Mouse (Mus musculus) megakaryocyte, embryonic 14.5 days (primary cell): Measurements from ENCODE around the gene Mfsd6. TPM values are rescaled to one million over a fixed set of nuclear protein-coding genes. Genes with fewer than 3 reads are reported as not detected.
"Not testable (repeated sequence)": the region's sequence is repeated elsewhere in the genome, so short reads cannot be mapped to it uniquely, and the experiment has no call there.

ENCODE experiments used
- H3K27me3 ChIP-seq: replicated peaks from 2 replicates; pipeline ENCODE3; 2012; ENCODE audit warnings: inconsistent platforms
- H3K36me3 ChIP-seq: replicated peaks from 2 replicates; pipeline ENCODE3; 2012; ENCODE audit warnings: low read length, inconsistent platforms, mixed read lengths
- H3K4me1 ChIP-seq: 2 replicates; pipeline ENCODE4 v1.6.1; 2012; ENCODE audit warnings: inconsistent platforms
- H3K4me3 ChIP-seq: replicated peaks from 2 replicates; pipeline ENCODE3; 2012; ENCODE audit warnings: moderate library complexity, mild to moderate bottlenecking, inconsistent platforms
- H3K9me3 ChIP-seq: 2 replicates; pipeline ENCODE4 v1.6.1; 2012; ENCODE audit warnings: inconsistent platforms
- FLI1 ChIP-seq: IDR thresholded peaks from 2 replicates; pipeline ENCODE4 v1.6.1; 2012; ENCODE audit warnings: low read length, inconsistent platforms, mixed read lengths
- GATA1 ChIP-seq: IDR thresholded peaks from 3 replicates; pipeline ENCODE4 v1.6.1; 2012; ENCODE audit warnings: mixed read lengths, low read length, inconsistent platforms, borderline replicate concordance
- polyA plus RNA-seq: library from polyadenylated mRNA; stranded (reverse); fragments of >175 nt; gene quantifications from 2 replicates; pipeline ENCODE4 v1.2.3, GENCODE M21; 2012; ENCODE audit warnings: low replicate concordance; ENCODE audit not compliant: insufficient read depth

Gene Mfsd6
- polyA plus RNA-seq, 1 experiment, result 4.4 TPM

- peaks cover 6% of the 10 kb centered on the region for H3K36me3 ChIP-seq
- no peaks in the 10 kb centered on the region for H3K27me3 ChIP-seq
- peaks cover 63% of the 10 kb centered on the region for H3K4me1 ChIP-seq
- H3K9me3 ChIP-seq, result no peaks in the 10 kb centered on the region
- no peak overlapping the region for H3K4me3 ChIP-seq
- TF ChIP-seq FLI1 (no peak), GATA1 (no peak)
These were observed 13.2 kb downstream of the Mfsd6 start for GRCm38 (mm10) chr1:52714021-52714420.

GRCm38 (mm10) chr1:52708745-52709144 is 18.5 kb downstream of the Mfsd6 start:
- TF ChIP-seq FLI1 (no peak), GATA1 (no peak)
- no peak overlapping the region for H3K4me3 ChIP-seq
- peaks cover 58% of the 10 kb centered on the region for H3K4me1 ChIP-seq
- H3K36me3 ChIP-seq, result peaks cover 36% of the 10 kb centered on the region
- H3K9me3 ChIP-seq, result no peaks in the 10 kb centered on the region
- H3K27me3 ChIP-seq, result no peaks in the 10 kb centered on the region

DNA sequence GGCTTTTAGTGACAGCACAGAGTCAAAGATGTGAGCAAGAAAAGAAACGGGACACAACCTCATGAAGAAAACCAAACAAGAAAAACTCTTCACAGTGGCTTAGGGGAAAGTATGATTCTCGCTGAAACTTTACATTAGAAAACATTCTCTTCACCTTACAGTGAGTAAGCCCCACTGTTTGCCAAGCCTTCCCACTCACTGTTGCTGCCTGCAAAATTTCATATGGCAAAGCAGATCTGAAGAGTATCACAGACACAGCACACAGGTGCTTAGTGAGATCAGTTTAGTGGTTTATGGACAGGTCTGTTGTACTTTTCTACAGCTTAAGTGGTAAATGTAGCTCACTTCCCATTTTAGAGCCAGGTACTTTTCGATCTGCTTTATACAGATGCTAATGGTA is 20.2 kb downstream of the Mfsd6 start:
- TF ChIP-seq GATA1 (no peak), FLI1 (no peak)
- peaks cover 41% of the 10 kb centered on the region for H3K36me3 ChIP-seq
- no peaks in the 10 kb centered on the region for H3K9me3 ChIP-seq
- peaks cover 64% of the 10 kb centered on the region for H3K4me1 ChIP-seq
- H3K4me3 ChIP-seq, result no peak overlapping the region
- H3K27me3 ChIP-seq, result no peaks in the 10 kb centered on the region

DNA sequence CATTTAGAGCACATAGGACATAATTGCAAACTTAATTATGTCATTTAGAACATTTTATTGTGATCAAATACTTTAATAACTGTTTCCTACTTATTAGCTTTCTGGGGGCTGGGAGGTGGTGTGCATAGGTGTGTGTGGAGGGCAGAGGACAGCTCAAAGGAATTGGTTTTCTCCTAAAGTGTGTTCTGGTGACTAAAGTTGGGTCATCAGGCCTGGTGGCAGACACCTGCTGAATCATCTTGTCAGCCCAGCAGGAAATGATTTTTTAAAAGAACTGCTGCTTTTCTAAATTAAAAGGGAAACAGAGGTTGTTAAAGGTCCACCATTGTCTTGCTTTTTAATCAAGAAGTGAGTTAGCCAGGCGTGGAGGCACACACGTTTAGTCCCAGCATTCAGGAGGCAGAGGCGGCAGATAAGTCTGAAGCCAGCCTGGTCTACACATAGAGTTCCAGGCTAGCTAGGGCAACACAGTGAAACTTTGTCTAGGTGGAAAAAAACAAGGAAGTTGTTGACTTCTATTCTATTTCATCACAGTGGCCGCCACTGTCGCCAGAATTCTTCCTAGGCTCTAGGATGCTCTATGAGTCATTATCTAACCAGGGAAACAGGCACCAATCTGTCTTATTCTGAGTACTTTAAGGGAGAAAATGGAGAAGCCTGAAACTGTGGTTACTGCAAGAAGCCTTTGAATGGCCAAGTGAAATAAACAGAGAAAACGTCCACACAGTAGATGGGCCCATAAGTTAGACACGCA is 24.3 kb downstream of the Mfsd6 start:
- Histone ChIP-seq H3K9me3 (no peaks in the 10 kb centered on the region), H3K4me1 (peaks cover 29% of the 10 kb centered on the region), H3K27me3 (no peaks in the 10 kb centered on the region), H3K36me3 (peaks cover 26% of the 10 kb centered on the region), H3K4me3 (peak overlapping the region; percentile 46)
- TF ChIP-seq GATA1 (no peak), FLI1 (no peak)

DNA sequence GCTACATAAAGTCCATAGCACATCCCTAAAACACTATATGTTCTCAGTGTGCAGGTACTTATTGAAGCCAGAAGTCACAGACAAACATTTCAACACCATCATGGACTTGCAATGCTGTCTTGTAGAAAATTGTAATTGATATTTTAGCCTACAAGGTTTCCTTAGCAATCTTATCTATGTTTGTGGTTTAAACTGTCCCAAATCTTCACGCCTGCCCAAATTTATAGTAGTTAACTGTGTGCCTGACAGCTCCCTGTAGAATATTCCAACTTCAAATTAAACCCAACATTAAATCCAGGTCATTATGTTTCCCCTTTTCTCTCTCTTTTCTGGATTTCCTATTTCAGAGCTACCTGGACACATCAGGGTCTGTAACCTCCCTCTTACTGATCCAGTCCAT is 25.3 kb downstream of the Mfsd6 start:
- Histone ChIP-seq H3K9me3 (no peaks in the 10 kb centered on the region), H3K27me3 (no peaks in the 10 kb centered on the region), H3K4me3 (no peak overlapping the region), H3K4me1 (peaks cover 28% of the 10 kb centered on the region), H3K36me3 (peaks cover 16% of the 10 kb centered on the region)
- TF ChIP-seq FLI1 (no peak), GATA1 (no peak)

- H3K36me3 ChIP-seq, H3K9me3 ChIP-seq, H3K4me3 ChIP-seq, H3K27me3 ChIP-seq: not testable (repeated sequence)
- H3K4me1 ChIP-seq, result peaks cover 19% of the 10 kb centered on the region
These were observed 32.8 kb downstream of the Mfsd6 start for GRCm38 (mm10) chr1:52694456-52694855.

GRCm38 (mm10) chr1:52687636-52688035 is 39.6 kb downstream of the Mfsd6 start:
- Histone ChIP-seq H3K4me3 (no peak overlapping the region), H3K9me3 (no peaks in the 10 kb centered on the region), H3K27me3 (no peaks in the 10 kb centered on the region), H3K4me1 (peaks cover 44% of the 10 kb centered on the region), H3K36me3 (peaks cover 6% of the 10 kb centered on the region)
- TF ChIP-seq GATA1 (no peak), FLI1 (no peak)

- peaks cover 54% of the 10 kb centered on the region for H3K4me1 ChIP-seq
- TF ChIP-seq GATA1, result no peak
- TF ChIP-seq FLI1, result no peak
- H3K27me3 ChIP-seq, result no peaks in the 10 kb centered on the region
These were observed 43.7 kb downstream of the Mfsd6 start for GRCm38 (mm10) chr1:52683550-52683949.

GRCm38 (mm10) chr1:52676621-52677020 is 50.6 kb downstream of the Mfsd6 start:
- no peak for TF ChIP-seq GATA1
- no peak for TF ChIP-seq FLI1
- peaks cover 32% of the 10 kb centered on the region for H3K4me1 ChIP-seq
- H3K4me3 ChIP-seq, result no peak overlapping the region

More at GRCm38 (mm10) chr1:52683550-52683949, 43.7 kb downstream of the Mfsd6 start:
- Histone ChIP-seq H3K36me3 (peaks cover 13% of the 10 kb centered on the region), H3K9me3 (no peaks in the 10 kb centered on the region), H3K4me3 (no peak overlapping the region)

DNA sequence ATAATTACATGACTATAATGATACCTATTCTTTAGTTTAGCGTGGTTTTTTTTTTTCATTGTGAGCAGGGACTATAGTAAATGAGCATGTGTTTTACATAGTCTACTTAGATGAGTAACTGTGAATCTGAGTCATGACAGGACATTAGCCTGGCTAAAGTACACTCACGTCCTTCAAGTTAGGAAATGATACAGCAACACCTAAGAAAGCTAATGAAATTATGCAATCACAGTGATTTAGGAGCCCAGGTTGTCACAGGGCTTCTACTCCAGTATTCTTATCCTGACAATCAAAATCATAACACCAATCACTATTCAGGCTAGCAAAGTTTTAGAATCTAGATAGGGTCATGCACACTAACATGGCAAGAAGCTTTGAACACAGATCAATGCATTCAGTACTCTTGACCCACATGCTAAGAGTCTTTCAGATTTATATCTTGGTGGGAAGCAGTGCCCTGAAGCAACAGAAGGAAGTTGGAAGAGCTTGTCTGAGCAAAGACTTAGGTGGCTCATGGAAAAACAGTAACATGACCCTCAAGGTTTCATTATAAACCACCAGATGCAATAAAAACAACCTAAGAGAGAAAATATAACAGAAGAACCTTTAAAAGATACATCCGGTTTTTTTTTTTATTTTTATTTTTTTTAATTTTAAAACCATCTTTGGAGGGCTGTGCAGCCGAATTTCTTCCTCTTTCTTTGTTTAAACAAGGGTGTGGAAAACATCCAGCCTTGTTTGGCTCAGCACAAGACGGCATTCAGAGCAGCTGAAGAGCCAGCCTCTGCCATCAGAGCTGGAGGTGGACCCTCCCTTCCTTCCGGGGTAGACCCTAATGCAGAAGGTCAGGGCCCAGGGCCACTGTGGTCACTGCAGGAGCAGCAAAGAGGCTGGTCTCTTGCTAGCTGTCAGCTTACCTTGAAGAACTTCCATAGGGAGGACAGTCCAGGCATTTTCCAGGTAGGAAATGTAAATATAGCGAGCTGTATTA is 51.4 kb downstream of the Mfsd6 start:
- TF ChIP-seq FLI1 (no peak), GATA1 (no peak)
- peaks cover 25% of the 10 kb centered on the region for H3K4me1 ChIP-seq
- H3K36me3 ChIP-seq, result peaks cover 45% of the 10 kb centered on the region
- H3K9me3 ChIP-seq, result peaks cover 8% of the 10 kb centered on the region; the same call in 1 of the 2 replicates
- no peaks in the 10 kb centered on the region for H3K27me3 ChIP-seq
- H3K4me3 ChIP-seq, result no peak overlapping the region

More at GRCm38 (mm10) chr1:52676621-52677020, 50.6 kb downstream of the Mfsd6 start:
- H3K27me3 ChIP-seq, result no peaks in the 10 kb centered on the region
- peaks cover 6% of the 10 kb centered on the region; the same call in 1 of the 2 replicates for H3K9me3 ChIP-seq
- H3K36me3 ChIP-seq, result peaks cover 42% of the 10 kb centered on the region
